Mouse (Mus musculus) C2C12 (cell line): ENCODE data around the gene Mpzl2. TPM values are rescaled to one million over a fixed set of nuclear protein-coding genes. Genes with fewer than 3 reads are reported as not detected.

Source experiments
- H3K27me3 ChIP-seq: one replicate; pipeline ENCODE4 v1.6.1; 2011; ENCODE audit not compliant: control insufficient read depth, insufficient read depth, insufficient read length
- H3K36me3 ChIP-seq: one replicate; pipeline ENCODE4 v1.6.1; 2011; ENCODE audit not compliant: control insufficient read depth, insufficient read depth
- H3K4me3 ChIP-seq: one replicate; pipeline ENCODE4 v1.5.1; 2011; ENCODE audit warnings: mild to moderate bottlenecking, control low read depth; ENCODE audit not compliant: poor library complexity, insufficient read depth, severe bottlenecking
- H3K79me2 ChIP-seq: one replicate; pipeline ENCODE4 v1.6.1; 2011; ENCODE audit not compliant: control insufficient read depth, insufficient read depth
- H3K79me3 ChIP-seq: one replicate; pipeline ENCODE4 v1.6.1; 2011; ENCODE audit warnings: low read depth, control low read depth
- H3ac ChIP-seq: one replicate; pipeline ENCODE3; 2011; ENCODE audit warnings: low read depth; ENCODE audit not compliant: control insufficient read depth, insufficient read length
- CEBPB ChIP-seq: IDR thresholded peaks from one replicate; pipeline ENCODE4 v1.6.1; 2011; ENCODE audit warnings: low read depth, mild to moderate bottlenecking, control low read depth, moderate library complexity
- CTCF ChIP-seq: IDR thresholded peaks from one replicate; pipeline ENCODE4 v1.5.1; 2011; ENCODE audit not compliant: control insufficient read depth, insufficient read depth, insufficient read length
- FOSL1 ChIP-seq: IDR thresholded peaks from one replicate; pipeline ENCODE4 v1.8.0; 2011; ENCODE audit warnings: mild to moderate bottlenecking, low read length; ENCODE audit not compliant: poor library complexity, insufficient read depth, severe bottlenecking
- MAX ChIP-seq: IDR thresholded peaks from one replicate; pipeline ENCODE4 v1.6.1; 2011; ENCODE audit warnings: mild to moderate bottlenecking, control low read depth
- MYOD1 ChIP-seq: IDR thresholded peaks from one replicate; pipeline ENCODE4 v1.6.1; 2011; ENCODE audit warnings: low read depth; ENCODE audit not compliant: control insufficient read depth, insufficient read length
- MYOG ChIP-seq: IDR thresholded peaks from one replicate; pipeline ENCODE4 v1.6.1; 2011; ENCODE audit not compliant: control insufficient read depth, insufficient read length; ENCODE audit errors: extremely low read depth
- USF1 ChIP-seq: IDR thresholded peaks from one replicate; pipeline ENCODE4 v1.6.1; 2011; ENCODE audit warnings: low read depth, mild to moderate bottlenecking, control low read depth, moderate library complexity
- polyA plus RNA-seq: library from polyadenylated mRNA; unstranded; fragments of >200 nt; fragmentation: generic; extraction: Trizol; gene quantifications from one replicate; pipeline ENCODE4 v1.2.1, GENCODE M21; 2012; ENCODE audit warnings: missing spikeins

The Mpzl2 gene
- polyA plus RNA-seq, 1 experiment: not detected

- no peak for TF ChIP-seq FOSL1
- no peak for TF ChIP-seq USF1
- TF ChIP-seq MAX: no peak
- no peak for TF ChIP-seq MYOD1
- no peak for TF ChIP-seq MYOG
- no peak for TF ChIP-seq CEBPB
- no peak for TF ChIP-seq CTCF
- no peak within 1 kb of the TSS for H3ac ChIP-seq
- H3K79me3 ChIP-seq: no peaks in the 10 kb centered on the region
- no peaks in the 10 kb centered on the region for H3K36me3 ChIP-seq
- no peaks in the 10 kb centered on the region for H3K79me2 ChIP-seq
- peaks cover 38% of the 10 kb centered on the region for H3K27me3 ChIP-seq
- H3K4me3 ChIP-seq: no peak within 1 kb of the TSS
Observed at GRCm38 (mm10) chr9:45009180-45010078, 30.2 kb upstream of the Mpzl2 start, which contains the start of gene Cd3e. Cd3e (minus strand) TSS chr9:45009627.

- no peak overlapping the region for H3ac ChIP-seq
- no peaks in the 10 kb centered on the region for H3K79me2 ChIP-seq
- no peak overlapping the region for H3K4me3 ChIP-seq
- H3K79me3 ChIP-seq: no peaks in the 10 kb centered on the region
- no peak for TF ChIP-seq CTCF
- TF ChIP-seq USF1: no peak
- no peak for TF ChIP-seq CEBPB
- TF ChIP-seq MYOD1: no peak
- no peak for TF ChIP-seq FOSL1
- no peak for TF ChIP-seq MAX
- TF ChIP-seq MYOG: no peak
- peaks cover 35% of the 10 kb centered on the region for H3K27me3 ChIP-seq
- no peaks in the 10 kb centered on the region for H3K36me3 ChIP-seq
Observed at GRCm38 (mm10) chr9:45010461-45010860, 29.1 kb upstream of the Mpzl2 start.

GRCm38 (mm10) chr9:45011291-45011690 is 28.3 kb upstream of the Mpzl2 start:
- H3K79me3 ChIP-seq: no peaks in the 10 kb centered on the region
- H3ac ChIP-seq: no peak overlapping the region
- H3K36me3 ChIP-seq: no peaks in the 10 kb centered on the region
- H3K4me3 ChIP-seq: no peak overlapping the region
- H3K27me3 ChIP-seq: peaks cover 35% of the 10 kb centered on the region
- TF ChIP-seq FOSL1: no peak
- no peak for TF ChIP-seq CEBPB
- no peak for TF ChIP-seq CTCF
- TF ChIP-seq MAX: no peak
- TF ChIP-seq MYOG: no peak
- TF ChIP-seq MYOD1: no peak
- TF ChIP-seq USF1: no peak
- H3K79me2 ChIP-seq: no peaks in the 10 kb centered on the region

GRCm38 (mm10) chr9:45014879-45015278 is 24.7 kb upstream of the Mpzl2 start:
- Histone ChIP-seq H3K4me3 (no peak overlapping the region), H3K36me3 (no peaks in the 10 kb centered on the region), H3K79me2 (no peaks in the 10 kb centered on the region), H3K79me3 (no peaks in the 10 kb centered on the region), H3ac (no peak overlapping the region), H3K27me3 (peaks cover 9% of the 10 kb centered on the region)
- no peak for TF ChIP-seq MYOD1
- TF ChIP-seq USF1: no peak
- no peak for TF ChIP-seq CEBPB

GRCm38 (mm10) chr9:45015841-45016240 is 23.8 kb upstream of the Mpzl2 start:
- no peaks in the 10 kb centered on the region for H3K79me2 ChIP-seq
- no peak for TF ChIP-seq CTCF
- TF ChIP-seq MYOD1: no peak
- no peak for TF ChIP-seq CEBPB
- no peak for TF ChIP-seq MYOG
- no peak for TF ChIP-seq MAX
- no peak for TF ChIP-seq FOSL1
- no peak for TF ChIP-seq USF1
- H3ac ChIP-seq: no peak overlapping the region
- no peaks in the 10 kb centered on the region for H3K36me3 ChIP-seq
- no peaks in the 10 kb centered on the region for H3K79me3 ChIP-seq
- H3K27me3 ChIP-seq: peaks cover 9% of the 10 kb centered on the region
- no peak overlapping the region for H3K4me3 ChIP-seq
